Mouse (Mus musculus) cortical plate, adult 2 months (tissue): ENCODE measurements at regions not wholly inside any gene's neighbourhood (a gene's known extent, or its start where the extent isn't known, plus 50 kb on each side); places are given as distances from the start of the nearest gene placed in this dataset.

Source experiments
- H3K27ac ChIP-seq: fragments of 200-500 bp; 2 replicates; pipeline ENCODE4 v1.5.1; 2012; ENCODE audit warnings: low read length, control low read depth, inconsistent platforms; ENCODE audit not compliant: insufficient read depth
- H3K4me1 ChIP-seq: fragments of 200-500 bp; 2 replicates; pipeline ENCODE4 v1.6.1; 2011; ENCODE audit warnings: low read length; ENCODE audit not compliant: control insufficient read depth, insufficient read depth
- H3K4me3 ChIP-seq: fragments of 200-500 bp; 2 replicates; pipeline ENCODE4 v1.5.1; 2011; ENCODE audit warnings: mild to moderate bottlenecking, low read length, control low read depth; ENCODE audit not compliant: insufficient read depth
- CTCF ChIP-seq: fragments of 200-500 bp; IDR thresholded peaks from 2 replicates; pipeline ENCODE4 v1.5.1; 2011; ENCODE audit warnings: mild to moderate bottlenecking, control low read depth, low read length; ENCODE audit not compliant: insufficient read depth; ENCODE audit errors: extremely low read depth
- POLR2A ChIP-seq: fragments of 200-500 bp; IDR thresholded peaks from 2 replicates; pipeline ENCODE4 v1.6.1; 2011; ENCODE audit warnings: mild to moderate bottlenecking, low read length, control low read depth; ENCODE audit not compliant: insufficient read depth; ENCODE audit errors: extremely low read depth

DNA sequence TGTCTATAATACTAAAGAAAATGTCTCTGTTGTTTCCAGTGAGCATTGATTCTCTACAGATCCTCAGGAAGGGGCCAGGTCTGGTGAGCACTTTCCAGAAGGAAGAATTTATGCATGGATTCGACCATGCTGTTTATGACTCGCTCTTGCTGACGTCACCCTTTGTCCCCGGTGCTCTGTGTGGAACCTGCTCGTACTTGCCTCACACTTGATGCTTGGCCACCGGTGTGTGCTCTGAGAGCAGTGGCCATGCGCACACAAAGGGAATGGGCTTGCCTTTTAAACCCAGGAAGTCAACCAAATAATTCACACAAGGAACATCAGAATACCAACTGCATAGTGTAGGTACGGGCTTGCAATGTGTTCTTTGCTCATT lies 79.5 kb upstream of the S1pr3 start:
- H3K4me1 ChIP-seq, result no peaks in the 10 kb centered on the region
- H3K27ac ChIP-seq, result no peak overlapping the region
- TF ChIP-seq POLR2A (no peak), CTCF (no peak)
- no peak overlapping the region for H3K4me3 ChIP-seq

- H3K4me3 ChIP-seq, result no peak overlapping the region
- TF ChIP-seq CTCF (no peak), POLR2A (no peak)
- H3K27ac ChIP-seq, result no peak overlapping the region
- no peaks in the 10 kb centered on the region for H3K4me1 ChIP-seq
These were observed 78.7 kb upstream of the S1pr3 start for GRCm38 (mm10) chr13:51329717-51330116.

DNA sequence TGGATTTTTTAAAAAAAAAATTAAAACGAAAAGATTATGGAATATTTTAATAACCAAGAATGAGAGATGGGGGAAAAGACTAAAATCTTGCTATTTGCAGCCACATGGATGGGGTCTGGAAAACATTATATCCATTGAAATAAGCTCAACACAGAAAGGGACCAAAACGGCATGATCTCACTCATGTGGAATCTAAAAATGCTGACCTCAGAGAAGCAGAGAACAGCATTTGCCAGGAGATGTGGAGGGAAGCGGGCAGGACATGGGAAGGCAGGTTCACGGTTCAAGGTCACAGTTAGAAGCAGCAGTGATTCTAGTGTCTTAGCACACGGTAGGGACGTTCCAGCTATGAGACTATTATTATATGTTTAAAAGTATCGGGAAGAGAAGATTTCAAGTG lies 76.2 kb upstream of the S1pr3 start:
- H3K4me1 ChIP-seq, result no peaks in the 10 kb centered on the region
- TF ChIP-seq CTCF, result no peak
- no peak for TF ChIP-seq POLR2A
- no peak overlapping the region for H3K27ac ChIP-seq
- no peak overlapping the region for H3K4me3 ChIP-seq

DNA sequence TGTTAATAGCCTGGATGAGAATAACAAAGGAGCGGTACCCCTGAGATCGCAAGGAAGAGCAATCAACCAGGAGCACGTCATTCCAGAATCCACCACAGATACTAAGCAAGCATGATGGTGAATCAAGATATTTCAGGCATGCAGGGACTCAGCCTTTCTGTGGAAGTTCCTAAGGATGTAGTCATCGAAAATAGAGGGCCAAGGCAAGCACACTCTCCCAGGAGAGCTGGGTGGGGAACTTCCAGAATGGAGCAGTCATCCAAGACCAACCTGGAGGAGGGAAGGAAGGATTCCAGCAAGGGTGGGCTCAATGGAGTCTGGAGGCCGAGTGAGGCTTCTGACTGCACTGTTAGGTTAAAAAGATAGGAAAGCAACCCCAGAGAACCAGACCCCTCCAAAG lies 75.0 kb upstream of the S1pr3 start:
- no peaks in the 10 kb centered on the region for H3K4me1 ChIP-seq
- H3K4me3 ChIP-seq, result no peak overlapping the region
- TF ChIP-seq POLR2A (no peak), CTCF (no peak)
- no peak overlapping the region for H3K27ac ChIP-seq

DNA sequence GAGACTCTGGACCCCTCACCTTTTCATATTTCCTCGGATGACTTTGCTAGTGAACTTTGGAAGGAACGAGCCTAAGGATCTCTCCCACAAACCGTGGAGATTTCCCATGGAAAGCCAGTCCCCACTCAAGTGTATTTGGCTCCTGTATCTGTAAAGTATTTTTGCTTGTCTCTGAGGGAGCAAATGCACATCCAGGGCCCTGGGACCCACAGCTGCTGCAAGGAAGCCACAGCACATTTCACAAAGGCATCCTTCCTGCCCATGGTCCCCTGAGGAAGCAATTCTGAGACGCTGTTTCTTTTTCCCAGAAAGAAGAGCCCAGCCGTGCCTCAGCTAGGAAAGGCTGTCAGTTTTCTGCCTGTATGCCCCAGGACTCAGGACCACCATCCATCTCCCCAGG lies 71.7 kb upstream of the S1pr3 start:
- Histone ChIP-seq H3K4me1 (no peaks in the 10 kb centered on the region), H3K27ac (no peak overlapping the region), H3K4me3 (no peak overlapping the region)
- TF ChIP-seq CTCF (no peak), POLR2A (no peak)

- Histone ChIP-seq H3K4me1 (no peaks in the 10 kb centered on the region), H3K4me3 (no peak overlapping the region), H3K27ac (no peak overlapping the region)
- no peak for TF ChIP-seq CTCF
- no peak for TF ChIP-seq POLR2A
These were observed 70.5 kb upstream of the S1pr3 start for GRCm38 (mm10) chr13:51337931-51338330.

- no peaks in the 10 kb centered on the region for H3K4me1 ChIP-seq
- no peak for TF ChIP-seq POLR2A
- H3K4me3 ChIP-seq, result no peak overlapping the region
- H3K27ac ChIP-seq, result no peak overlapping the region
These were observed 63.1 kb upstream of the S1pr3 start for GRCm38 (mm10) chr13:51345321-51345720.

DNA sequence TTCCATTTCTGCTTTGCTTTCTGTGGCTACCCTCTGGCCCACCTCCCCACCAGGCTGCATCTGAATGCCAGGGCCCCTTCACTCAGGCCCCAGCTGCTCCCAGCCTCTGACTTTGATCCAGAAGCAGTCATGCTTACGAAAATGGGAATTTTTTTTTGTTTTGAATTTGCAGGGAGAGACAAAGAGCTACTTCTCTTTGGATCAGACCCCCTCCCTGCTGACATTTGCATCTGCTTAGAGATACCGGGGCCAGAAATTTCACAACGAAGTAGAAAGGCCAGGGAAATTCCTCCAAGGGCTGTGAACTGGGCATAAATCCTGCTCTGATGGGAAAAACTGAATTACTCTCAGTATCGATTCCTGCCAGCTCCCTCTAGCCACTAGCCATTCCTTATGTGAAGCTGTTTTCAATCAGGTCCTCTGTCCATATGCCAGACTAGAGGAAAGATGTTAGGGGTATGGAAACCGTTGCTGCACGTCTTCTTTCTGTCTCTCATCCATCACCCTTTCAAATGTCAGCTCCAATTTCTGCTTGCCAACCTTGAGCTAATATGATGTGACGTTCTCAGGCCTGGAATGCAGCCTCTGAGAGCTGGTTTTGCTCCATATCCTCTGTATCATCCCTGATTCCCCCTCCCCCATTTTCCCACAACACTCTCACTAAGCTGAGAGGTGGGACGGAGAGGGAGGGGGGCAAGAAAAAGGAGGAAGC lies 62.4 kb upstream of the S1pr3 start:
- Histone ChIP-seq H3K4me1 (no peaks in the 10 kb centered on the region), H3K27ac (no peak overlapping the region), H3K4me3 (no peak overlapping the region)
- TF ChIP-seq CTCF (no peak), POLR2A (no peak)

DNA sequence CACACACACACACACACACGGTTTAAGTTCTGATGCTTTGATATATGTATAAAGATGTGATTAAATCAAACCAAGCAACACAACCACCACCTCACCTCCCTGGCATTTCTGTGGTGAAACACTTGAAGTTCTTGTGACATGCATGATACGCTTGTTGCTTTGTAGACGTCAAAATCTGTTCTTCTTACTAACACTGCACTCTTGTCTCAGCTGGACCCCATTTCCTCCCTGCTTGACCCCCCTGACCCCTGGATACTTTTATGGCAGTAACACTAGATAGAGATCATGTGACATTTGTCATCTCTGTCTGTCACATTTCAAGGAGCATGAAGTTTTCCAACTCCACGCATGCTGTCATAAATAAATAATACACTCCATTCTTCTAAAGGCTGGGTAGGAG lies 59.7 kb upstream of the S1pr3 start:
- TF ChIP-seq POLR2A (no peak), CTCF (no peak)
- Histone ChIP-seq H3K4me3 (no peak overlapping the region), H3K27ac (no peak overlapping the region), H3K4me1 (no peaks in the 10 kb centered on the region)

DNA sequence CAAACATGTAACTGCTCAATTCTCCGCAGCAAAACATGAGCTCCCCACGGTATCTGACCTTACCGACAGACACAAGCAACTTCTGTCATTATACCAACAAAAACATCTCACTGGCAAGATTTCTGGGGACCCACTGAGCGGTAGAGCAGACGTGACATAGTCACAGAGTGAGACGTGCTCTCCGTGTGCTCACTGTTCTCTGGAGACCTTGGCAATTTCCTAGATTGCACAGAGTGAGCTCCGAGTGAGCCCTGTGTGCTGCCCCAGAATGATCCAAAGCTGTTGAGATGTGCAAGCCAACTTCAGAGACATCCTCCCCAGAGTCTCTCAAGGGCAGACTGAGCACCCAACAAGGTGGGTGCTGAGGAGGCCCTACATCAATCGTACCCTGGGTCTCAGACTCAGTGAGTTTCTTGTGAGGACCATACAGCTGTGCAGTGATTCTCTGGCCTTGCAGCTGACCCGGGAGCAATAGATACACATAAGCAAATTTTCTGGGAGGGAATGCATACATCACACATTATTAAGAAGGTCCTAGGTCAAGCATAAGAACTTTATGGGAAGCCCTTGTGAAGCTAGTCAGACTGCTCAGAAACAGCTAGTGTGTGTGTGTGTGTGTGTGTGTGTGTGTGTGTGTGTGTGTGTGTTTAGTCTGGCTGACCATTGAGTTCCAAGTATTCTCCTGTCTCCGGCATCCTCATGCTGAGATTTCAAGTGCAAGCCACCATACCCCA lies 58.5 kb upstream of the S1pr3 start:
- no peak for TF ChIP-seq POLR2A
- TF ChIP-seq CTCF, result no peak
- Histone ChIP-seq H3K4me3 (no peak overlapping the region), H3K4me1 (no peaks in the 10 kb centered on the region), H3K27ac (no peak overlapping the region)
